Mouse (Mus musculus): ENCODE measurements around the gene Hpd. TPM values are rescaled to one million over a fixed set of nuclear protein-coding genes. Genes with fewer than 3 reads are reported as not detected.
A peak's percentile ranks its signal among the peaks of the same experiment; 100 is the strongest.

The Hpd gene
- polyA plus RNA-seq, 1 experiment from 2014 or later, result not detected

GRCm38 (mm10) chr5:123159446-123159845 lies 23.1 kb downstream of the Hpd start:
- H3K27ac ChIP-seq (ENCODE audit: low read length), result no peak overlapping the region
- no peaks in the 10 kb centered on the region for H3K9me3 ChIP-seq (ENCODE audit: low read length)
- H3K27me3 ChIP-seq (replicated peaks; ENCODE audit: insufficient read depth, low read length), result no peaks in the 10 kb centered on the region
- ATAC-seq (no peak), DNase-seq (ENCODE audit: low spot score) (no peak)
- no peak overlapping the region for H3K4me2 ChIP-seq (replicated peaks; ENCODE audit: low read depth, low read length)
- 94% methylated on average over 4 of the region's 4 CpGs for WGBS
- H3K4me3 ChIP-seq (ENCODE audit: low read depth, low read length), result no peak overlapping the region
- peaks cover 58% of the 10 kb centered on the region for H3K36me3 ChIP-seq (ENCODE audit: insufficient read depth, low read length)
- H3K4me1 ChIP-seq (ENCODE audit: insufficient read depth, low read depth, low read length), result no peaks in the 10 kb centered on the region
- no peak overlapping the region for H3K9ac ChIP-seq (replicated peaks; ENCODE audit: low read depth)
- no peak for TF ChIP-seq EP300 (IDR thresholded peaks at IDR 0.05)
- TF ChIP-seq CTCF (IDR thresholded peaks at IDR 0.05), result no peak

- DNase-seq (ENCODE audit: low spot score), result no peak
- peaks cover 50% of the 10 kb centered on the region for H3K36me3 ChIP-seq (ENCODE audit: insufficient read depth, low read length)
Measured at GRCm38 (mm10) chr5:123157972-123158371, 24.6 kb downstream of the Hpd start.

GRCm38 (mm10) chr5:123156763-123157162 lies 25.8 kb downstream of the Hpd start:
- no peaks in the 10 kb centered on the region for H3K27me3 ChIP-seq (replicated peaks; ENCODE audit: insufficient read depth, low read length)
- TF ChIP-seq EP300 (IDR thresholded peaks at IDR 0.05) (no peak), CTCF (IDR thresholded peaks at IDR 0.05) (peak; percentile 64)
- H3K9me3 ChIP-seq (ENCODE audit: low read length), result no peaks in the 10 kb centered on the region
- H3K4me3 ChIP-seq (ENCODE audit: low read depth, low read length), result no peak overlapping the region
- no peaks in the 10 kb centered on the region for H3K4me1 ChIP-seq (ENCODE audit: insufficient read depth, low read depth, low read length)
- ATAC-seq, result no peak
- H3K36me3 ChIP-seq (ENCODE audit: insufficient read depth, low read length), result peaks cover 49% of the 10 kb centered on the region
- H3K9ac ChIP-seq (replicated peaks; ENCODE audit: low read depth), result no peak overlapping the region
- H3K4me2 ChIP-seq (replicated peaks; ENCODE audit: low read depth, low read length), result no peak overlapping the region
- DNase-seq (ENCODE audit: low spot score), result no peak
- WGBS, result 84% methylated on average over 12 of the region's 12 CpGs
- H3K27ac ChIP-seq (ENCODE audit: low read length), result no peak overlapping the region

More at GRCm38 (mm10) chr5:123157972-123158371, 24.6 kb downstream of the Hpd start:
- no peak for TF ChIP-seq CTCF (IDR thresholded peaks at IDR 0.05)
- no peak for TF ChIP-seq EP300 (IDR thresholded peaks at IDR 0.05)
- Histone ChIP-seq H3K4me3 (ENCODE audit: low read depth, low read length) (no peak overlapping the region), H3K9ac (replicated peaks; ENCODE audit: low read depth) (no peak overlapping the region), H3K4me2 (replicated peaks; ENCODE audit: low read depth, low read length) (no peak overlapping the region), H3K4me1 (ENCODE audit: insufficient read depth, low read depth, low read length) (no peaks in the 10 kb centered on the region), H3K27ac (ENCODE audit: low read length) (no peak overlapping the region), H3K27me3 (replicated peaks; ENCODE audit: insufficient read depth, low read length) (no peaks in the 10 kb centered on the region), H3K9me3 (ENCODE audit: low read length) (no peaks in the 10 kb centered on the region)
- 83% methylated on average over 4 of the region's 4 CpGs for WGBS
- no peak for ATAC-seq

GRCm38 (mm10) chr5:123155425-123155824 lies 27.1 kb downstream of the Hpd start:
- H3K4me2 ChIP-seq (replicated peaks; ENCODE audit: low read depth, low read length), result no peak overlapping the region
- H3K4me3 ChIP-seq (ENCODE audit: low read depth, low read length), result no peak overlapping the region
- H3K4me1 ChIP-seq (ENCODE audit: insufficient read depth, low read depth, low read length), result peaks cover 6% of the 10 kb centered on the region
- WGBS, result 22% methylated on average over 7 of the region's 7 CpGs
- H3K9me3 ChIP-seq (ENCODE audit: low read length), result no peaks in the 10 kb centered on the region
- TF ChIP-seq EP300 (IDR thresholded peaks at IDR 0.05) (no peak), CTCF (IDR thresholded peaks at IDR 0.05) (peak; percentile 86)
- peaks cover 41% of the 10 kb centered on the region for H3K36me3 ChIP-seq (ENCODE audit: insufficient read depth, low read length)
- DNase-seq (ENCODE audit: low spot score), result peak; percentile 88
- no peak overlapping the region for H3K9ac ChIP-seq (replicated peaks; ENCODE audit: low read depth)
- no peaks in the 10 kb centered on the region for H3K27me3 ChIP-seq (replicated peaks; ENCODE audit: insufficient read depth, low read length)
- peak; percentile 57 for ATAC-seq
- H3K27ac ChIP-seq (ENCODE audit: low read length), result no peak overlapping the region

GRCm38 (mm10) chr5:123152901-123153300 lies 29.6 kb downstream of the Hpd start:
- Histone ChIP-seq H3K4me1 (ENCODE audit: insufficient read depth, low read depth, low read length) (peaks cover 11% of the 10 kb centered on the region), H3K4me3 (ENCODE audit: low read depth, low read length) (no peak overlapping the region), H3K27ac (ENCODE audit: low read length) (no peak overlapping the region), H3K36me3 (ENCODE audit: insufficient read depth, low read length) (peaks cover 20% of the 10 kb centered on the region), H3K9me3 (ENCODE audit: low read length) (no peaks in the 10 kb centered on the region), H3K4me2 (replicated peaks; ENCODE audit: low read depth, low read length) (no peak overlapping the region), H3K27me3 (replicated peaks; ENCODE audit: insufficient read depth, low read length) (no peaks in the 10 kb centered on the region), H3K9ac (replicated peaks; ENCODE audit: low read depth) (no peak overlapping the region)
- TF ChIP-seq CTCF (IDR thresholded peaks at IDR 0.05) (no peak), EP300 (IDR thresholded peaks at IDR 0.05) (no peak)
- ATAC-seq (no peak), DNase-seq (ENCODE audit: low spot score) (no peak)
- WGBS, result 71% methylated on average over 1 of the region's 1 CpGs

GRCm38 (mm10) chr5:123151707-123152362 lies 30.7 kb downstream of the Hpd start:
- peaks cover 13% of the 10 kb centered on the region for H3K36me3 ChIP-seq (ENCODE audit: insufficient read depth, low read length)
- ATAC-seq (no peak), DNase-seq (ENCODE audit: low spot score) (no peak)
- no peak overlapping the region for H3K27ac ChIP-seq (ENCODE audit: low read length)
- TF ChIP-seq EP300 (IDR thresholded peaks at IDR 0.05), result no peak
- no peak for TF ChIP-seq CTCF (IDR thresholded peaks at IDR 0.05)
- H3K4me2 ChIP-seq (replicated peaks; ENCODE audit: low read depth, low read length), result no peak overlapping the region
- no peak overlapping the region for H3K4me3 ChIP-seq (ENCODE audit: low read depth, low read length)
- 88% methylated on average over 17 of the region's 19 CpGs for WGBS
- H3K9ac ChIP-seq (replicated peaks; ENCODE audit: low read depth), result no peak overlapping the region
- H3K4me1 ChIP-seq (ENCODE audit: insufficient read depth, low read depth, low read length), result peaks cover 11% of the 10 kb centered on the region
- H3K27me3 ChIP-seq (replicated peaks; ENCODE audit: insufficient read depth, low read length), result no peaks in the 10 kb centered on the region
- no peaks in the 10 kb centered on the region for H3K9me3 ChIP-seq (ENCODE audit: low read length)

Measured in lung, postnatal 0 days (tissue).